Mouse (Mus musculus): ENCODE data around the gene Depp1. TPM values are rescaled to one million over a fixed set of nuclear protein-coding genes. Genes with fewer than 3 reads are reported as not detected.

Depp1 gene
- polyA plus RNA-seq, 1 experiment from 2014 or later = 13.0 TPM

DNA sequence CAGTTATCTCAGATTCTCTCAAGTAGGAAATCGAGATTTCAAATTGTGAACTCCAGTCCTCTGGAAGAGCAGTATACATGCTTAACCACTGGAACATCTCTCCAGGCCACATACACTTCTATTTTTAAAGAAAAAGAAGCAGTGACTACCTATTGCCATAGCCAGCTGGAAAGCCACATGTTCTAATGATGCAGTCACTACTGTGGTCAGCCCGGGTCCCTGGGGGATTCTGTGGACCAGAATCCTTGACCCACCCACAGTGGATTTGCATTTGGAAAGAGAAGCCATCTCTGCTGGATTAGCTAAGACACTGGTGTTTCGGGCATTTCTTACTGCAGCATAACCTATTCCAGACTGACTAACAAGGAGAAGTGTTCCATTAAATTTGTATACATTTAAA lies 17.0 kb downstream of the Depp1 start:
- H3K9me3 ChIP-seq (ENCODE audit: control insufficient read depth) = no peaks in the 10 kb centered on the region
- 70% methylated on average over 3 of the region's 3 CpGs for WGBS
- no peak overlapping the region for H3K4me3 ChIP-seq (ENCODE audit: low read depth, low read length)
- no peak overlapping the region for H3K9ac ChIP-seq (ENCODE audit: low read depth, low read length)
- no peak overlapping the region for H3K4me2 ChIP-seq (replicated peaks; ENCODE audit: low read depth)
- no peaks in the 10 kb centered on the region for H3K4me1 ChIP-seq (replicated peaks; ENCODE audit: control insufficient read depth, insufficient read depth, low read length)
- H3K36me3 ChIP-seq (ENCODE audit: control insufficient read depth, insufficient read depth) = no peaks in the 10 kb centered on the region
- no peak overlapping the region for H3K27ac ChIP-seq (ENCODE audit: low read depth, low read length)
- TF ChIP-seq CTCF (IDR thresholded peaks at IDR 0.05; ENCODE audit: low read depth) = no peak
- ATAC-seq = no peak
- H3K27me3 ChIP-seq (replicated peaks; ENCODE audit: control insufficient read depth, insufficient read depth, low read length) = no peaks in the 10 kb centered on the region

DNA sequence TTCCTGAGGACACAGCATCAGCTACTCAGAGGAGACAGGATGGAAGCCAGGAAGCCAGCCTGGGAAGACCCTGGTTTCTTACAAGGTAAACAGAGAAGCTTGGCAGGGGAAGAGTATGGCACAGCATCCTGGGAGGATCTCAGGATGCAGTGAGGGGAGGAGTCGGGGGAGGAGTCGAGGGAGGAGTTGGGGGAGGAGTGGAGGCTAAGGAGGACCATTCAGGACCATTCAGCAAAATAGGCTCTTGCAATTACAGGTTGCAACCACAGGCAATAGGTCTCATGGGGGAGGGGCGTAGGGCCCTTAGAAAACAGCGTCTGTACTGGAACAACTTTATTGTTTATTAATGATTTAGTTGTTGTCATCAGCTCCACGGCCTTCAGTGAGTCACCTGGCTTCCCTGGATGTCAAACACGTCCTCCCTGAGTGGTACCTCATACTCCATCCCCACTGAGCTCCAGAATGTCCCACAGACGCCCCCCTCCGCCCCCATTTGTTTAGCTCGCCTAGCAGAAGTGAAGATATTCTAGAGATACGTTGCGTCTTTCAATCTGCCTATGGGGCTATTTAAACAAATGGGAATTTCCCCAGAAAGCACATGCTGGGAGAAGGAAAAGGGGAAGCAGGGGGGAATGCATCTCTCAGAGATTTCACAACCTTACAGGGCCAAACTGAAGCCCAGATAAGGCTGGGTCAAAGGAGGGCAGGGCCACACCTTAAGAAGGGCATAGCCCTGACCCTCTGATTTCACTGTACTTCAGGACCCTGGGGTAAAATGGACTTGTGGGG lies 18.5 kb downstream of the Depp1 start:
- Histone ChIP-seq H3K9me3 (ENCODE audit: control insufficient read depth) (no peaks in the 10 kb centered on the region), H3K4me3 (ENCODE audit: low read depth, low read length) (no peak overlapping the region), H3K4me2 (replicated peaks; ENCODE audit: low read depth) (no peak overlapping the region), H3K36me3 (ENCODE audit: control insufficient read depth, insufficient read depth) (no peaks in the 10 kb centered on the region), H3K27ac (ENCODE audit: low read depth, low read length) (no peak overlapping the region), H3K4me1 (replicated peaks; ENCODE audit: control insufficient read depth, insufficient read depth, low read length) (peaks cover 6% of the 10 kb centered on the region), H3K27me3 (replicated peaks; ENCODE audit: control insufficient read depth, insufficient read depth, low read length) (no peaks in the 10 kb centered on the region), H3K9ac (ENCODE audit: low read depth, low read length) (no peak overlapping the region)
- 49% methylated on average over 11 of the region's 11 CpGs for WGBS
- TF ChIP-seq CTCF (IDR thresholded peaks at IDR 0.05; ENCODE audit: low read depth) = no peak
- ATAC-seq = no peak

DNA sequence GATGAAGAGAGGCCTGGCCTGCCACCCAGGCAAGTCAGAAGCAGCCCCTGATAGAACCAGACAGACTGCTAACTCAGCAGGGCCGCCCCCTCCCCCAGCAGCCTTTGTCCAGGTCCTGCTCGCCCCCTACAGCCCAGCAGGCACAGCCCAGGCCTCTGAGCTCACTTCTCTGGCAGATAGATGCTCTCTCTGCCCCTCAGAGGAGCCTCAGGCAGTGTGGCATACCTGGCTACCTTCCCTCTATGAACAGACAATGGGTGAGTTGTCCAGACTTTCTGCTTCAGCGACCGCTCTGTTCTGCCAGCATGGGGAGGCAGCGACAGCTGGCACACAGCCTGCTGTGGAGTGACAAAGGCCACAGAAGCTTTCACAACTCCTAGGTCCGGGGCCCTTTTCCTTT lies 19.7 kb downstream of the Depp1 start:
- Histone ChIP-seq H3K36me3 (ENCODE audit: control insufficient read depth, insufficient read depth) (no peaks in the 10 kb centered on the region), H3K9ac (ENCODE audit: low read depth, low read length) (no peak overlapping the region), H3K27me3 (replicated peaks; ENCODE audit: control insufficient read depth, insufficient read depth, low read length) (no peaks in the 10 kb centered on the region), H3K4me2 (replicated peaks; ENCODE audit: low read depth) (peak overlapping the region; percentile 9; the same call in 1 of the 2 replicates), H3K27ac (ENCODE audit: low read depth, low read length) (no peak overlapping the region), H3K4me3 (ENCODE audit: low read depth, low read length) (no peak overlapping the region), H3K4me1 (replicated peaks; ENCODE audit: control insufficient read depth, insufficient read depth, low read length) (peaks cover 6% of the 10 kb centered on the region), H3K9me3 (ENCODE audit: control insufficient read depth) (no peaks in the 10 kb centered on the region)
- TF ChIP-seq CTCF (IDR thresholded peaks at IDR 0.05; ENCODE audit: low read depth) = peak; percentile 32
- WGBS = 50% methylated on average over 6 of the region's 6 CpGs
- no peak for ATAC-seq

DNA sequence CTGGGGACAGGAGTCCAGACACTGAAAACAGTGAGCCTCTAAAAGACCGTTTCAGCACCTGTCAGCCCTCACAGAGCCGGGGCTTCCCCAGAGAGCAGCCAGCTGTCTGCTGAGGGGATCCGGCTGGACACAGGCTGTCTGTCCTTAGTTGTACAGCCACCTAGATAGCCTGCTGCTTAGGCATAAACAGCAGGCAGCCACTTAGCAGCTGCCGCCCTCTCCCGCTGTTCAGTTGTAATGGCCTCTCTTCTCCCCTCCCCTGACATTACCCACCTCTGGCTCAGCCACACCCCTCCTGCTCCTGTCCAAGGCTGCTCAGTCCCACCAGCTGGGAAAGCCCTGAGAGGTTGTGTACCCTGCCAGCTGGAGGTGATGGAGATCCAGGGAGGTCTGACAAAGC lies 20.6 kb downstream of the Depp1 start:
- TF ChIP-seq CTCF (IDR thresholded peaks at IDR 0.05; ENCODE audit: low read depth) = peak; percentile 23; the same call in 1 of the 2 replicates
- Histone ChIP-seq H3K27me3 (replicated peaks; ENCODE audit: control insufficient read depth, insufficient read depth, low read length) (no peaks in the 10 kb centered on the region), H3K9me3 (ENCODE audit: control insufficient read depth) (no peaks in the 10 kb centered on the region), H3K4me2 (replicated peaks; ENCODE audit: low read depth) (peak overlapping the region; percentile 28; the same call in 1 of the 2 replicates), H3K27ac (ENCODE audit: low read depth, low read length) (no peak overlapping the region), H3K4me3 (ENCODE audit: low read depth, low read length) (no peak overlapping the region), H3K9ac (ENCODE audit: low read depth, low read length) (no peak overlapping the region), H3K4me1 (replicated peaks; ENCODE audit: control insufficient read depth, insufficient read depth, low read length) (peaks cover 6% of the 10 kb centered on the region), H3K36me3 (ENCODE audit: control insufficient read depth, insufficient read depth) (no peaks in the 10 kb centered on the region)
- no peak for ATAC-seq
- WGBS = 21% methylated on average over 5 of the region's 5 CpGs

DNA sequence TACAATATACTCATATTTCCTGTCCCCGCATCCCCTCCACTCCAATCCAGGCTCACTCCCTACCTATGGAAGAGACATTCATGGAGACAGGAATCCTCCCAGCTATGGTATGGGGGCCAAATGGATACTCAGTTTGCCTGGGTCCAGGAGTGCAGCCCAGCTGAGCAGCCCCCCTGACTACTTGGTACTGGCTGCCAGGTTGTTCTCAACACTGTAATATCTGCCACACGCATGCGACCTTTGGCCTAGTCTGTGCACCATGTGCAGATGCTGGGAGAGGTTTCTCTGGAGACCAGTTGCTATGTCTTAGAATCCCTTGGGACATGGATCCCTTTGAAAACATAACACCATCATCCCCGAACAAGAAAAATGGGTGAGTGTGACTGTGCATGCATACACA lies 21.4 kb downstream of the Depp1 start:
- peaks cover 6% of the 10 kb centered on the region for H3K4me1 ChIP-seq (replicated peaks; ENCODE audit: control insufficient read depth, insufficient read depth, low read length)
- H3K36me3 ChIP-seq (ENCODE audit: control insufficient read depth, insufficient read depth) = no peaks in the 10 kb centered on the region
- H3K27ac ChIP-seq (ENCODE audit: low read depth, low read length) = no peak overlapping the region
- peak overlapping the region; percentile 28; the same call in 1 of the 2 replicates for H3K4me2 ChIP-seq (replicated peaks; ENCODE audit: low read depth)
- no peak for ATAC-seq
- TF ChIP-seq CTCF (IDR thresholded peaks at IDR 0.05; ENCODE audit: low read depth) = no peak
- H3K9ac ChIP-seq (ENCODE audit: low read depth, low read length) = no peak overlapping the region
- H3K9me3 ChIP-seq (ENCODE audit: control insufficient read depth) = no peaks in the 10 kb centered on the region
- H3K4me3 ChIP-seq (ENCODE audit: low read depth, low read length) = no peak overlapping the region
- H3K27me3 ChIP-seq (replicated peaks; ENCODE audit: control insufficient read depth, insufficient read depth, low read length) = no peaks in the 10 kb centered on the region
- WGBS = 62% methylated on average over 4 of the region's 4 CpGs

DNA sequence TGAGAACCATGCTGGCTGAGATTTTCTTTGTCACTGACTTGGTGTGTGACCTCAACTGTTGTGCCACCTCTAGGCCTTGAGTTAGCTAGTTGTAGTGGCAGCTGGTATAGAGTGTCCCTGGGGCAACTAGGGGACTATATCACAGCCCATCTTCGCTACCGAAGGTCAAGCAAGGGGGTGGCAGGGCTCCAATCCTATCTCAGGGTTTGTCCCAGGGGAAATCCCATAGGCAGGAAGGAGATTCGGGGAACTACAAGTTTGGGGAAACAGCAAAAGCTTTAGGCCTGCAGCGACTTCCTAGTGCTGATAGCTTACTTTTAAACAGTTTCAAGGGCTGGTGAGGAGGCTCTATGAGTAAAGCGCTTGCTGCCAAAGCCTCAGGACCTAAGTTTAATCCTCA lies 21.9 kb downstream of the Depp1 start:
- peak overlapping the region; percentile 87 for H3K4me2 ChIP-seq (replicated peaks; ENCODE audit: low read depth)
- H3K36me3 ChIP-seq (ENCODE audit: control insufficient read depth, insufficient read depth) = no peaks in the 10 kb centered on the region
- H3K27me3 ChIP-seq (replicated peaks; ENCODE audit: control insufficient read depth, insufficient read depth, low read length) = no peaks in the 10 kb centered on the region
- no peak for ATAC-seq
- no peak overlapping the region for H3K9ac ChIP-seq (ENCODE audit: low read depth, low read length)
- 72% methylated on average over 5 of the region's 5 CpGs for WGBS
- H3K27ac ChIP-seq (ENCODE audit: low read depth, low read length) = no peak overlapping the region
- peaks cover 6% of the 10 kb centered on the region for H3K4me1 ChIP-seq (replicated peaks; ENCODE audit: control insufficient read depth, insufficient read depth, low read length)
- no peak overlapping the region for H3K4me3 ChIP-seq (ENCODE audit: low read depth, low read length)
- no peaks in the 10 kb centered on the region for H3K9me3 ChIP-seq (ENCODE audit: control insufficient read depth)
- no peak for TF ChIP-seq CTCF (IDR thresholded peaks at IDR 0.05; ENCODE audit: low read depth)

Data from intestine, postnatal 0 days (tissue).